Mouse (Mus musculus): Measurements from ENCODE around the gene Slc25a35. TPM values are rescaled to one million over a fixed set of nuclear protein-coding genes. Genes with fewer than 3 reads are reported as not detected.
A peak's percentile ranks its signal among the peaks of the same experiment; 100 is the strongest.
"Not testable (repeated sequence)": the region's sequence is repeated elsewhere in the genome, so short reads cannot be mapped to it uniquely, and the experiment has no call there.

Slc25a35 gene
- polyA plus RNA-seq (2012; rRNA removed), result 27.1 and 27.6 TPM in 2 replicates

GRCm38 (mm10) chr11:68967337-68968282, at the start of gene Slc25a35:
Gene Slc25a35 (plus strand): TSS chr11:68968131.
- Histone ChIP-seq H3K27me3 (ENCODE audit: control insufficient read depth, insufficient read depth, low read length) (no peaks in the 10 kb centered on the region), H3K4me3 (ENCODE audit: control insufficient read depth, insufficient read depth, low read length) (peak within 1 kb of the TSS; percentile 88), H3K27ac (ENCODE audit: control insufficient read depth, insufficient read depth, low read length) (peak within 1 kb of the TSS; percentile 40), H3K36me3 (ENCODE audit: control insufficient read depth, insufficient read depth, low read length) (no peaks in the 10 kb centered on the region), H3K4me1 (replicated peaks; ENCODE audit: control insufficient read depth, insufficient read depth, low read length) (peaks cover 18% of the 10 kb centered on the region)
- TF ChIP-seq POLR2A (IDR thresholded peaks at IDR 0.05; ENCODE audit: control insufficient read depth, extremely low read depth, insufficient read depth, low read length, poor library complexity), result peak; percentile 54; the same call in 1 of the 2 replicates
- no peak for TF ChIP-seq CTCF (IDR thresholded peaks at IDR 0.05; ENCODE audit: borderline replicate concordance, control insufficient read depth, extremely low read depth, insufficient read depth, low read length, poor library complexity)
- peak; percentile 90 for DNase-seq
- WGBS, result 1% methylated on average over 50 of the region's 50 CpGs

- WGBS, result 92% methylated on average over 3 of the region's 3 CpGs
- no peaks in the 10 kb centered on the region for H3K36me3 ChIP-seq (ENCODE audit: control insufficient read depth, insufficient read depth, low read length)
- no peak overlapping the region for H3K4me3 ChIP-seq (ENCODE audit: control insufficient read depth, insufficient read depth, low read length)
- TF ChIP-seq POLR2A (IDR thresholded peaks at IDR 0.05; ENCODE audit: control insufficient read depth, extremely low read depth, insufficient read depth, low read length, poor library complexity) (no peak), CTCF (IDR thresholded peaks at IDR 0.05; ENCODE audit: borderline replicate concordance, control insufficient read depth, extremely low read depth, insufficient read depth, low read length, poor library complexity) (no peak)
- peaks cover 5% of the 10 kb centered on the region for H3K4me1 ChIP-seq (replicated peaks; ENCODE audit: control insufficient read depth, insufficient read depth, low read length)
- no peaks in the 10 kb centered on the region for H3K27me3 ChIP-seq (ENCODE audit: control insufficient read depth, insufficient read depth, low read length)
- H3K27ac ChIP-seq (ENCODE audit: control insufficient read depth, insufficient read depth, low read length), result no peak overlapping the region
- DNase-seq, result no peak
Measured at GRCm38 (mm10) chr11:68923191-68923590, 44.7 kb upstream of the Slc25a35 start.

- Histone ChIP-seq H3K4me3 (ENCODE audit: control insufficient read depth, insufficient read depth, low read length) (no peak overlapping the region), H3K4me1 (replicated peaks; ENCODE audit: control insufficient read depth, insufficient read depth, low read length) (peaks cover 5% of the 10 kb centered on the region), H3K27ac (ENCODE audit: control insufficient read depth, insufficient read depth, low read length) (no peak overlapping the region), H3K27me3 (ENCODE audit: control insufficient read depth, insufficient read depth, low read length) (no peaks in the 10 kb centered on the region), H3K36me3 (ENCODE audit: control insufficient read depth, insufficient read depth, low read length) (no peaks in the 10 kb centered on the region)
- DNase-seq, result no peak
- WGBS, result 89% methylated on average over 2 of the region's 2 CpGs
- TF ChIP-seq CTCF (IDR thresholded peaks at IDR 0.05; ENCODE audit: borderline replicate concordance, control insufficient read depth, extremely low read depth, insufficient read depth, low read length, poor library complexity) (no peak), POLR2A (IDR thresholded peaks at IDR 0.05; ENCODE audit: control insufficient read depth, extremely low read depth, insufficient read depth, low read length, poor library complexity) (no peak)
Measured at GRCm38 (mm10) chr11:68924749-68925148, 43.2 kb upstream of the Slc25a35 start.

GRCm38 (mm10) chr11:68926981-68927380, 41.0 kb upstream of the Slc25a35 start, which contains the start of gene Odf4:
Gene Odf4 (minus strand): TSS chr11:68927081.
- peaks cover 2% of the 10 kb centered on the region for H3K4me1 ChIP-seq (replicated peaks; ENCODE audit: control insufficient read depth, insufficient read depth, low read length)
- no peak for DNase-seq
- no peak within 1 kb of the TSS for H3K4me3 ChIP-seq (ENCODE audit: control insufficient read depth, insufficient read depth, low read length)
- WGBS, result 89% methylated on average over 3 of the region's 3 CpGs
- TF ChIP-seq CTCF (IDR thresholded peaks at IDR 0.05; ENCODE audit: borderline replicate concordance, control insufficient read depth, extremely low read depth, insufficient read depth, low read length, poor library complexity) (no peak), POLR2A (IDR thresholded peaks at IDR 0.05; ENCODE audit: control insufficient read depth, extremely low read depth, insufficient read depth, low read length, poor library complexity) (no peak)
- no peak within 1 kb of the TSS for H3K27ac ChIP-seq (ENCODE audit: control insufficient read depth, insufficient read depth, low read length)
- H3K27me3 ChIP-seq (ENCODE audit: control insufficient read depth, insufficient read depth, low read length), result no peaks in the 10 kb centered on the region
- H3K36me3 ChIP-seq (ENCODE audit: control insufficient read depth, insufficient read depth, low read length), result no peaks in the 10 kb centered on the region

- no peak for DNase-seq
- TF ChIP-seq POLR2A (IDR thresholded peaks at IDR 0.05; ENCODE audit: control insufficient read depth, extremely low read depth, insufficient read depth, low read length, poor library complexity) (no peak), CTCF (IDR thresholded peaks at IDR 0.05; ENCODE audit: borderline replicate concordance, control insufficient read depth, extremely low read depth, insufficient read depth, low read length, poor library complexity) (no peak)
- 84% methylated on average over 6 of the region's 6 CpGs for WGBS
- Histone ChIP-seq H3K27me3 (ENCODE audit: control insufficient read depth, insufficient read depth, low read length) (no peaks in the 10 kb centered on the region), H3K4me3 (ENCODE audit: control insufficient read depth, insufficient read depth, low read length) (no peak overlapping the region), H3K27ac (ENCODE audit: control insufficient read depth, insufficient read depth, low read length) (no peak overlapping the region), H3K4me1 (replicated peaks; ENCODE audit: control insufficient read depth, insufficient read depth, low read length) (no peaks in the 10 kb centered on the region), H3K36me3 (ENCODE audit: control insufficient read depth, insufficient read depth, low read length) (no peaks in the 10 kb centered on the region)
Measured at GRCm38 (mm10) chr11:68929947-68930346, 38.0 kb upstream of the Slc25a35 start.

GRCm38 (mm10) chr11:68933885-68934507, 33.9 kb upstream of the Slc25a35 start:
- Histone ChIP-seq H3K36me3 (ENCODE audit: control insufficient read depth, insufficient read depth, low read length) (no peaks in the 10 kb centered on the region), H3K4me1 (replicated peaks; ENCODE audit: control insufficient read depth, insufficient read depth, low read length) (no peaks in the 10 kb centered on the region), H3K4me3 (ENCODE audit: control insufficient read depth, insufficient read depth, low read length) (no peak overlapping the region), H3K27me3 (ENCODE audit: control insufficient read depth, insufficient read depth, low read length) (no peaks in the 10 kb centered on the region), H3K27ac (ENCODE audit: control insufficient read depth, insufficient read depth, low read length) (no peak overlapping the region)
- 88% methylated on average over 5 of the region's 5 CpGs for WGBS
- TF ChIP-seq CTCF (IDR thresholded peaks at IDR 0.05; ENCODE audit: borderline replicate concordance, control insufficient read depth, extremely low read depth, insufficient read depth, low read length, poor library complexity) (no peak), POLR2A (IDR thresholded peaks at IDR 0.05; ENCODE audit: control insufficient read depth, extremely low read depth, insufficient read depth, low read length, poor library complexity) (no peak)
- no peak for DNase-seq

GRCm38 (mm10) chr11:68936951-68937350, 31.0 kb upstream of the Slc25a35 start:
- H3K4me1 ChIP-seq (replicated peaks; ENCODE audit: control insufficient read depth, insufficient read depth, low read length); H3K27ac ChIP-seq (ENCODE audit: control insufficient read depth, insufficient read depth, low read length); H3K36me3 ChIP-seq (ENCODE audit: control insufficient read depth, insufficient read depth, low read length); H3K27me3 ChIP-seq (ENCODE audit: control insufficient read depth, insufficient read depth, low read length); H3K4me3 ChIP-seq (ENCODE audit: control insufficient read depth, insufficient read depth, low read length); DNase-seq: not testable (repeated sequence)
- 94% methylated on average over 4 of the region's 4 CpGs for WGBS

Measured in thymus, adult 2 months (tissue).